Mouse (Mus musculus): Measurements from ENCODE around the gene Frem2.
A peak's percentile ranks its signal among the peaks of the same experiment; 100 is the strongest.

Gene Frem2

GRCm38 (mm10) chr3:53656878-53657561 lies at the start of gene Frem2:
TSS of gene Frem2 (minus strand) at chr3:53657355.
- peak; percentile 65 for DNase-seq

DNA sequence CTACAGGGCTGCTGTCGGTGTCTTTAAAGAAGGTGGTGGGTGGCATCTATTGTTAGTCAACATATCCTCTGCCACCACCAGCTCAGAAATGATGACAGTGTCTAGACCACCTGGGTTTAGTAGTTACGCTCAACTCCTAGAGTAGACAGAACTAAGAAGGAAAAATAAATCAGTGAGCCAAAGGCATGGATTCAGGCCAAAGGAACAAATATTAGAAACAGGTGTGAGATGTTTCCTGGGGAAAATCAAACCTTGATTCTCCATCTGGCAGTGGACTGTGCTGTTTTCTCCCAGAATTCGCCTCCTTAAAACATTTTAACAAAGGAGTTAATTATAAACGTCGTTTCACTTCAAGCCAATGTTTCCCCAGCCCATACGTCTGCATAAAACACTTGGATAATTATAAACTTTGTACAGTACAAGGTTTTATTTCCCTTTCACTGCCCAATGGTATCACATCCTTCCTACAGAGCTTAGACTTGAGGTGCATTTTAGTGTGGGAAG lies 48.9 kb upstream of the Frem2 start:
- no peak for DNase-seq

GRCm38 (mm10) chr3:53703126-53703505 lies 46.0 kb upstream of the Frem2 start:
- DNase-seq = no peak

DNA sequence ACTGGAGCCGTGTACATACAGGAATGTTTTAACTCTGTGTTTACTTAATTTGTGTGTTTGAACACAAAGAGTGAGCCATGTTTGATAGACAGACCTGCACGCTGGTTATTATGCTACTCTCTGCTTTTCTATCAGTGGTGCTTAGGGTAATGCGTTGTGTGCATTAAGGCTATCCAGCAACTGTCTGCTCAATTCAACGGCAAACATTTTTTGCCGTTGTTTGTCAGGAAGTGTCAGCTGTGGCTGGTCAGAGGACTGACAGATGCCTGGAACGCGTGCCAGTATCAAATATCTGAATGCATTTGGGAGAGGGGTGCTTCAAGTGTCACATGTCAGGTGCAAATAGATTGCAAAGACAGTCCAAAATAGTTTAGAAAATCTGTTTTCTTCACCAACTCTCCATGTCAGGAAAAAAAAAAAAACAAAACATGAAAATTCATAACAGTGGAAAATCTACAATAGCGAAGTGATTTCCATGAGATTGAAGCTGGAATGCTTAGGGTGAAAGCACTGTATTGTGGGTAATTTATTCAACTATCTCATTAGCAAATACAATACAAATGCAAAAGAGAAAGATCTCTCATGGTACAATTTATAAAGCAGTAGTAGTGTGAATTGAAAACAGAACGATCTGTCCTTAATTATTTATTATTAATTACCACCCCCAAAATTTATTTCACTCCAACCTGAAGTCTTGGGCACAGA lies 45.4 kb upstream of the Frem2 start:
- no peak for DNase-seq

- no peak for DNase-seq
Measured at GRCm38 (mm10) chr3:53701940-53702339, 44.8 kb upstream of the Frem2 start.

DNA sequence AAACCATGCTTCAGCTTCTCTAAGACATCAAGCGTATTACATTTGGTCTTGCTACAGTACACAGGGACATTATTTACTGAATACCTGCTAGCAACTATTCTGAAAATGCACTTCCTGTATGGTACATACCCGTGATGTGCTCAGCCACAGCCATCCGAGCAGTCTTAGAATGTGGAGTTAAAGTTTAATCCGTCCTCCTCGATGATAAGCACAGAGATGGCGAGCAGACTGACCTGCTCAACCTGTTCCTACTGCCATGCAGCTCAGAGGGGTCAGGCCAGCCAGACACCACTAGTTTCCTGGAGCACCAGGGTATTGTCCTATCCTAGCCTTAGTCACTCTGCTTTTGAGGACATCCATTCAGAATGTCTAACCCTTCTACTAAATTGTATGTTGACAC lies 30.6 kb upstream of the Frem2 start:
- DNase-seq = no peak

DNA sequence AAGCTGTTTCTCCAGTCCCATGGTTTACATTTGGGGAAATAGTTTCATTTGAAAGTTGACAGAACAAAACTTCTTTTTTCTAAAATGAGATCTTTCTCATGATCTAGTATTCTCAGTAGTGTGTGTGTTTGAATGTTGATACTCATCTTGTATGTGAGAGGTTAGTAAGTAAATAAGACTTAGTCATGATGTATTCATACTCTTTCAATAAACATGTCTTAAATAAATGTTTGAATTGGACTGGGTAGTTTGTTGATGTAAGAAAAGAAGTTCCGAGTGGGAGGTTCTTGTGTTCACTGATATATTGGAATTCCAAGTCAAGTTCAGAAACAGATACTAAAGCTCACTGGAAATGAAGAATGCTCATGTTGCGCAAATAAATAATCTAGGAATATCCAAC lies 25.1 kb upstream of the Frem2 start:
- no peak for DNase-seq

GRCm38 (mm10) chr3:53680816-53681215 lies 23.7 kb upstream of the Frem2 start:
- no peak for DNase-seq

- DNase-seq = no peak
Measured at GRCm38 (mm10) chr3:53674225-53674624, 17.1 kb upstream of the Frem2 start.

- DNase-seq = no peak
Measured at GRCm38 (mm10) chr3:53669736-53670135, 12.6 kb upstream of the Frem2 start.

DNA sequence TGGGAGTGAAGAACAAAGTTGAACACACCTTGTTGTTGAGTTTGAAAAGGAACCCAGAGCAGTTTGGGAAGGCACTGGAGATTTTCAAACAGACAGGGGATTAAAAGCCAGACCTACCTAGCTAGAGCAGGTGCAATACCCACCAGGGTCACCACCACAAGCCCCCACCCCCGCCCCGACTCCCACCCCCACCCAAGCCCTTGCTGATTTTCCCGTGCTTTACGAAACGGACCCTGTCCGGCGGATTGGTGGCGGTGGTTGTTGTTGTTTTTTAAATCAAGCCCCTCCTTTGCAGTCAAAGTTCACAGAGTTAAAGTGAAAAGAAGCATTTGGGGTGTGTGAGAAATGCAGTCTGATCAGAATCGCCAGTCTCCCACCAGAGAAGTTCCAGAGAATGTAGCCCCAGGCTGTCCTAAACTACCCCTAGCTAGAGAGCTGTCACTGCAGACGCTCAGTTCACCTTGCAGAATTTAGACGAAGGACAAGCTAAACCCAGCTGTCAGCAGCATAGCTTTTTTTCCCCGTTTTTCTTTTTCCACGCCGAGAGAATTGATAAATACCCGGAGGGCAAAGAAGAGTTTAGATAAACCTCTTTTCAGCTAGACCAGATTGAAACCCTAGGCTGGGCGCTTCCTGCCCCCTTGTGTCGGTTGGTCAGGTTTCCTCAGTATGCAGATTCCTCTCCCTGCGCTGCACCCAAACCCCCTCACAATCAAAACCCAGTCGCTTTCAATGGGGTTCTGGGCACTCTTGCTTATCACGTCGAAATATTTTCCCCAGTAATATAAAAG lies 784 bp upstream of the Frem2 start:
- DNase-seq = no peak

DNA sequence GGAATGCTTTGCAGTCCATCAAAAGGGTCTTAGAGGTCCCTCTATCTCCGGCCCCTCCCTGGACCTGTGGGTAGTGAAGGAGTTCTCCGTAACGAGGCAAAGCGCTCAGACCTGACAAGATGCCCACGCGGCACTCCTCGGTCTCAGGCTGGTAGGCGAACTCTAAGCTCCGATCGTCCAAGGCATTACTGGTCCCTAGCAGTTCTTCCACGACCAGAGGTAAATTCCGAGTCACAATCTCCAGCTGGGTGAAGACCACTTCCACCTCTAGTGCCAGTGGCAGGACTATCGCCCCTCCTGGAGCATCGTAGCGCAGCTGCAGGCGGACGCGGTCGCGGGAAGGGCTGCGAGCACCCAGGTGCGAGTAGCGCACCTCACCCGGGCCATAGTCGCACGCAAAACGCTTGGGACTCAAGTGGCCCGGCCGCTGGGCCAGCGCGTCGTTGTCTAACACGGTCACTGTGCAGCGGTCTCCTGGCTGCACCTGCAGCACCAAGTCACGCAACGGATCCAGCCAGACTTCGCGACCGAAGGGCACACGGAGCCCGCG lies 752 bp downstream of the Frem2 start:
- peak; percentile 10 for DNase-seq

DNA sequence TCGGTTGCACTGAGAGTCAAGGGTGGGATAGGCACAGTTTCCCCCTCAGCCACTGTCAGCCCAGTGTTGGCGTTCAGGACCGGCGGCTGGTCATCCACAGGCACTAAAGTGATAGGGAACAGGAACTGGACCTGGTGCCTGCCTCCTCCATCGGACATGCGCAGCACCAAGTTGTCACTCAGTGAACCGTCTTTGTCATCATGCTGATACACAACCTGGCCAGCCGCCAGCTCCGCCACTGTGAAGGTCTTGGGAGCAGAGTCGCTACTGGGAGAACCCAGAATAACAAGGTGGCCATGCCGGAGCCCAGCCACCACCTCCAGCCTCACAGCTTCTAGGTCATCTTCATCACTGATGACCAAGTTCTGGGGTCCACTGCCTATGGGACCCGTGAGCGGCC lies 1.8 kb downstream of the Frem2 start:
- peak; percentile 35 for DNase-seq

- DNase-seq = no peak
Measured at GRCm38 (mm10) chr3:53650003-53650748, 7.0 kb downstream of the Frem2 start.

- DNase-seq = no peak
Measured at GRCm38 (mm10) chr3:53649425-53649824, 7.7 kb downstream of the Frem2 start.

DNA sequence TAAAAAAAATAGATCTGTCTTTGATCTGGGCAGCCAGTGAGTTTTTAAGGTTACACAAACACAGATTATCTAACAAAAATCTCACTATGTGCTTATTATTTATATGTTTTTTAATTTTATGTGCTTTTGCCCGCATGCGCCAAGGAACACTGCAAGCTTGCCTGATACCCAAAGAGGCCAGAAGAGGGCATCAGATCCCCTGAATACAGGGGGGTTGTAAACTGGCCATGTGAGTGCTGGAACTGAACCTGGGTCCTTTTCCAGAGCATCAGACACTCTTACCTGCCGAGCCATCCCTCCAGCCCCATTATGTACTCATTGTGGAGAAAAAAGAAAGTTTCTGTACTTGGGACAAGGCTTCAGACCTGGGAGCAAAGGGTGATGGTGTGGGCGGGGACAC lies 8.3 kb downstream of the Frem2 start:
- no peak for DNase-seq

GRCm38 (mm10) chr3:53635948-53636347 lies 21.2 kb downstream of the Frem2 start:
- no peak for DNase-seq

DNA sequence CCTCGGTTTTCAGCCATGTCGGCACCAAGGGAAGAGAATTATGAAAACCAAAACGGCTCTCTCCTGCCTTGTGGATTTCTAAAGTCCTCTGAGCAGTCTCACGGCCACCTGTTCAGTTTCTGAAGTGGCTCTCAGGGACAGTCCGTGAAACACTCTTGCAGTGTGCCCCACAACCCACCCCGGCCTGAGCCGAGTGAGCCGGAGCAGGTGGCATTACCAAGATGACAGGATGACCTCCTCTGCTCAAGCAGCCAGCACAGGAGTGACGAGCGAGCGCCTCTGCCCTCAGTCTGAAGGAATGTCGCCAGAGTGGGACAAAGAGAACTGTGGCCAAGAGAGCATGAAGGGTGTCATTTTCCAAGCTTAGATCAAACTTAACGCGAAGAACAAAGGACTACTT lies 26.0 kb downstream of the Frem2 start:
- DNase-seq = no peak

DNA sequence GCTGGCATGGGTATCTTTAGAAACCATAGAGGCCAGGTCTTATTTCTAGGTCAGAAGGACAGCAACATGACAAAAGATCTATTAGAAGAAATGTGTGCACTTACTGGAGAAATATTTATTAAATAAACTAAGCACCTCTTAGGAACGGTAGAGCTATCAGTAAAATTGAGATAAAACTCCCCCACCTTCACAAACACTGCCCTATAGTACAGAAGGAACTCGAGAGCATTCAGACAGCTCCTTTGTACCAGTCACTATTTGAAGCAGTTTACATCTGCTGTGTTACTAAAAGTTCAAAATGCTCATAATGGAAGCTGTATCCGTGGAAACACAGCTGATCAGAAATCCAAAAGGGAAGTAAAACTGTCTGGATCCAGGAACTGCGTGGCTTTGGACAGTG lies 26.5 kb downstream of the Frem2 start:
- no peak for DNase-seq

DNA sequence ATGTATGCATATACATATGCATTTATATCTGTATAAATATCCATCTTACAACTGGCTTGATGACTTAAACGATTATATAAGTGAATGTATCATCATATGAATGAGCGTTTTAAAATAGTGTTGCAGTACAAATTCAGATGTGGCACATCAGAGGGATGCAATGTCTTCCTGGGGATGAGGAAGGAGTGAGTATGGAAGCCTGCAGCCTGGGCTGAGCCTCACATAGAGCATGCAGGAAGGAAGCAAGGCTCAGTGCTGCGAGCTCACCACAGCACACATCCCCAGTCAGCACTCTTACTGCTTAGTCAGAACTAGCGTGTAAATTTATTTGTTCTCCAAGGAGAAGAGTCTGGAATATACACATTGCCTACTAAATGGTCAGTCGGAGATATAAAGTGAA lies 27.2 kb downstream of the Frem2 start:
- no peak for DNase-seq

DNA sequence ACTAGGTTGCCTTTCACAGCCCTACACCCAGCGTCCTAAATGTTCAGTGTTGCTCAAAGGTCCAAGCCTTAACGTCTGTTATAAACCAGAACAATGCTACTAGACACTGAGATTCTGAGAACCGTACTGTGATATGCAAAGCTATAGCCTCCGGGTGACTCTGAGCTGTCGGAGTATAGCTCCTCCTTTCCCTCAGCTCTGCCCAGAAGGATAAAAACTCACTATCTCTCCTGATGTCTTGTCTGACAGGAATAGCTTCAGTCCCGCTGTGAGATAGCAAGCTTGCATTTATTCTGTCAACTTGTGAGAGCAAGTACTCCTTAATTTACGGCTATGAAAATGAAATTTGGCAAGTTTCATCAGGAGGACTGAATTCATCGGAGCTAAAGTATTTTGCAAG lies 33.9 kb downstream of the Frem2 start:
- DNase-seq = no peak

GRCm38 (mm10) chr3:53620978-53621377 lies 36.2 kb downstream of the Frem2 start:
- DNase-seq = no peak

DNA sequence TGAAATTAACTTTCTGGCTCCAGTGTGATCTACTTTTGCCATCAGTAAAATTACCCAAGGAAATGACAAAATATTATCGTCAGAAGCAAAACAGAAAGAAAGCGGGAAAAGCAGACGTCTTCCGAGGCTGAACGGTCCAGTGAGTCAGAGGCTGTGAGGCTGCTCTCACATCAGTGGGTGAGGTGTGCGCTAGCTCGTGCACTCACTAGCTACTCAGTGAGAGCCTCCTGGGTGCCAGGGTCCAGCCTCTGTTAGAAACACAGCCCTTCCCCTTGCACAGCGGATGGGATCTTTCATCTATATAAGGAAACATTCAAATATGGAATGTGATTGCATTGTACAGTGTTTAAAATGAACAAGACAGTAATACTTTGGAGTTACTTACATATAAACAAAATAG lies 36.8 kb downstream of the Frem2 start:
- no peak for DNase-seq
